Mouse (Mus musculus) liver, postnatal 0 days (tissue): Measurements from ENCODE around the gene Tcte1.

Source experiments
- CTCF ChIP-seq: sonication (generic); IDR thresholded peaks from 2 replicates; pipeline ENCODE4 v1.5.1; 2016; ENCODE audit warnings: antibody characterized with exemption, low read depth
- EP300 ChIP-seq: IDR thresholded peaks from 2 replicates; pipeline ENCODE4 v1.6.1; 2016; ENCODE audit warnings: antibody characterized with exemption, low read depth, mild to moderate bottlenecking

DNA sequence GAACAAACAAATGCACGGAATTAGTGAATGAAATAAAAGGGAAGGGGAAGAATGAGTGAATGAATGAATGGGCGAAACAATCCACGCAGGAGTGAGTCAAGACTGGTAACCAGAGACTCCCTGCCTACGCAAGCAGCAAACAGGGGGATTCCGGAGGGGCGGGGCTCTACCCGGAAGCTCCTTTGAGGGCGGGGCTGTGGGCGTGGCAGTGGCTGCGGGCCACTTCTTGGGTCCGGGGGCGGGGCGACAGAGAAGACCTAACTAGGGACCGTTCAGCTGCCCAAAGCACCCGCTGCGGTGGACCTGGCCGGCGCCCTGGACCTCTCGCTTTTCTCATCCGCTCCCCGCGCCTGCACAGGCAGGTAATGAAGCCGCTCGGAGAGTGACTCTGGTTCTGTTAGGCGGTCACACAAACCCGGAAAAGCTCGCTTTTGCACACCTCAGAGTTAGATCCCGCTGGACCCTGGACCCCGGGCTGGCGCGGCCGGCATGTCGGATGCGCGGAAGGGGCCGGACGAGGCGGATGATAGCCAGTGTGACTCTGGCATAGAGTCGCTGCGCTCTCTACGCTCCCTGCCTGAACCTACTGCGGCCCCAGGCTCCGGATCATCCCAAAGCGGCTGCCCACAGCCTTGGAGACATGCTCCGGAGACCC lies 32.3 kb downstream of the Tcte1 start, which contains the start of gene Nfkbie:
- TF ChIP-seq EP300 (peak; percentile 23; the same call in 1 of the 2 replicates), CTCF (no peak)
